ENCODE assay signal across 22 mouse cellular contexts in genomic region chr13:13463949-13464348, GRCm38 (mm10). TPM values are rescaled to one million over a fixed set of nuclear protein-coding genes. Genes with fewer than 3 reads are reported as not detected.
DNase-seq lines count a peak whose midpoint lies in the region; ATAC-seq lines count a peak whose summit lies in the region.
"Had no signal": no experiment of that assay in that cellular context is flagged by ENCODE, and none has a peak within 500 bp of the region (broad histone marks: within the 10 kb centered on the region; RNA-seq: fewer than 3 reads in every experiment).

No protein-coding gene starts in this region.

- peak; percentile 58 for DNase-seq in fat pad, adult 2 months (ENCODE audit: extremely low read depth, low read depth, low spot score)
- DNase-seq in layer of hippocampus, postnatal 14 days (ENCODE audit: low spot score in 2 of 2) = no peak
- no peak for DNase-seq in urinary bladder, adult 2 months (ENCODE audit: low spot score)
- DNase-seq: adrenal gland, postnatal 10 days; B cell, adult 2 months; cerebellum, adult 11 months; cerebellum, adult 9-10 months; cerebellum, postnatal 25 days; gastrocnemius, postnatal 14 days; heart, adult 11 months had no signal

- no peak overlapping the region for H3K9ac ChIP-seq in intestine, embryonic 15.5 days
- H3K9ac ChIP-seq in liver, embryonic 12.5 days = no peak overlapping the region
- no peak overlapping the region for H3K9ac ChIP-seq in liver, embryonic 16.5 days (ENCODE audit: low read depth, low read length)
- H3K9ac ChIP-seq in heart, embryonic 11.5 days (ENCODE audit: low read depth, low read length) = no peak overlapping the region
- H3K9ac ChIP-seq: embryonic facial prominence, embryonic 12.5 days; forebrain, embryonic 12.5 days; hindbrain, embryonic 14.5 days had no signal

- peak; percentile 31; the same call in 1 of the 2 replicates for ATAC-seq in intestine, embryonic 15.5 days
- peak; percentile 53; the same call in 1 of the 2 replicates for ATAC-seq in liver, embryonic 12.5 days
- ATAC-seq in liver, embryonic 16.5 days (ENCODE audit: low read depth) = peak; percentile 88
- ATAC-seq in granulocyte monocyte progenitor cell, adult 5-6 weeks (replicated peaks; ENCODE audit: poor library complexity, severe bottlenecking) = no peak
- no peak for ATAC-seq in heart, embryonic 11.5 days (replicated peaks; ENCODE audit: insufficient number of reproducible peaks, low FRiP score, low TSS enrichment)
- ATAC-seq: CD4-positive, CD25-positive, alpha-beta regulatory T cell, adult 4 months; forebrain, embryonic 16.5 days had no signal

- no peak overlapping the region for H3K4me2 ChIP-seq in intestine, embryonic 15.5 days (replicated peaks)
- no peak overlapping the region for H3K4me2 ChIP-seq in liver, embryonic 12.5 days
- no peak overlapping the region for H3K4me2 ChIP-seq in liver, embryonic 16.5 days (ENCODE audit: low read depth, low read length)
- H3K4me2 ChIP-seq in heart, embryonic 11.5 days = no peak overlapping the region
- H3K4me2 ChIP-seq: embryonic facial prominence, embryonic 12.5 days; forebrain, embryonic 12.5 days; hindbrain, embryonic 14.5 days had no signal

- no peaks in the 10 kb centered on the region for H3K4me1 ChIP-seq in intestine, embryonic 15.5 days (replicated peaks)
- H3K4me1 ChIP-seq in liver, embryonic 12.5 days = peaks cover 10% of the 10 kb centered on the region
- peaks cover 7% of the 10 kb centered on the region; the same call in 1 of the 2 replicates for H3K4me1 ChIP-seq in liver, embryonic 16.5 days (ENCODE audit: control insufficient read depth, low read depth, low read length)
- peaks cover 8% of the 10 kb centered on the region; the same call in 1 of the 2 replicates for H3K4me1 ChIP-seq in heart, embryonic 11.5 days (ENCODE audit: control insufficient read depth, insufficient read depth, low read length)
- H3K4me1 ChIP-seq: forebrain, embryonic 12.5 days; hindbrain, embryonic 10.5 days had no signal

- no peak overlapping the region for H3K27ac ChIP-seq in intestine, embryonic 15.5 days
- no peak overlapping the region for H3K27ac ChIP-seq in liver, embryonic 12.5 days
- peak overlapping the region; percentile 34 for H3K27ac ChIP-seq in liver, embryonic 16.5 days (ENCODE audit: low read length)
- no peak overlapping the region for H3K27ac ChIP-seq in heart, embryonic 11.5 days (ENCODE audit: low read depth, low read length)
- H3K27ac ChIP-seq: embryonic facial prominence, embryonic 12.5 days; forebrain, embryonic 12.5 days; hindbrain, embryonic 10.5 days; hindbrain, embryonic 14.5 days had no signal

- 85% methylated on average over 3 of the region's 3 CpGs for WGBS in intestine, embryonic 15.5 days
- WGBS in liver, embryonic 12.5 days (ENCODE audit: insufficient replicate concordance) = 63% methylated on average over 3 of the region's 3 CpGs
- WGBS in liver, embryonic 16.5 days (ENCODE audit: insufficient replicate concordance) = 53% methylated on average over 3 of the region's 3 CpGs
- WGBS in heart, embryonic 11.5 days (ENCODE audit: insufficient replicate concordance) = 79% methylated on average over 3 of the region's 3 CpGs

- H3K4me3 ChIP-seq in intestine, embryonic 15.5 days (replicated peaks) = no peak overlapping the region
- H3K4me3 ChIP-seq in liver, embryonic 12.5 days = no peak overlapping the region
- H3K4me3 ChIP-seq in liver, embryonic 16.5 days (ENCODE audit: low read depth, low read length) = no peak overlapping the region
- no peak overlapping the region for H3K4me3 ChIP-seq in heart, embryonic 11.5 days (ENCODE audit: low read depth, low read length)
- H3K4me3 ChIP-seq: embryonic facial prominence, embryonic 12.5 days; forebrain, embryonic 12.5 days; hindbrain, embryonic 10.5 days had no signal

- H3K27me3 ChIP-seq in intestine, embryonic 15.5 days (replicated peaks) = no peaks in the 10 kb centered on the region
- no peaks in the 10 kb centered on the region for H3K27me3 ChIP-seq in liver, embryonic 12.5 days (replicated peaks)
- no peaks in the 10 kb centered on the region for H3K27me3 ChIP-seq in liver, embryonic 16.5 days (ENCODE audit: control insufficient read depth, insufficient read depth, low read depth, low read length)
- no peaks in the 10 kb centered on the region for H3K27me3 ChIP-seq in heart, embryonic 11.5 days (ENCODE audit: control insufficient read depth, insufficient read depth, low read length)
- H3K27me3 ChIP-seq: embryonic facial prominence, embryonic 12.5 days; forebrain, embryonic 12.5 days had no signal

- peaks cover 5% of the 10 kb centered on the region; the same call in 1 of the 2 replicates for H3K36me3 ChIP-seq in intestine, embryonic 15.5 days
- H3K36me3 ChIP-seq in liver, embryonic 12.5 days = peaks cover 6% of the 10 kb centered on the region; the same call in 1 of the 2 replicates
- H3K36me3 ChIP-seq in liver, embryonic 16.5 days (ENCODE audit: control insufficient read depth, insufficient read depth) = no peaks in the 10 kb centered on the region
- H3K36me3 ChIP-seq in heart, embryonic 11.5 days (ENCODE audit: control insufficient read depth, insufficient read depth, low read length) = no peaks in the 10 kb centered on the region; the same call in 1 of the 2 replicates
- H3K36me3 ChIP-seq: forebrain, embryonic 12.5 days; G1E; hindbrain, embryonic 10.5 days had no signal

- no peaks in the 10 kb centered on the region for H3K9me3 ChIP-seq in intestine, embryonic 15.5 days
- H3K9me3 ChIP-seq in liver, embryonic 12.5 days (replicated peaks) = no peaks in the 10 kb centered on the region
- H3K9me3 ChIP-seq in liver, embryonic 16.5 days (replicated peaks; ENCODE audit: control insufficient read depth, low read length) = no peaks in the 10 kb centered on the region
- no peaks in the 10 kb centered on the region for H3K9me3 ChIP-seq in heart, embryonic 11.5 days (replicated peaks; ENCODE audit: control insufficient read depth, low read length)
- H3K9me3 ChIP-seq: embryonic facial prominence, embryonic 12.5 days; forebrain, embryonic 12.5 days; G1E; hindbrain, embryonic 10.5 days had no signal

RNA-seq across cellular contexts. Expression of gene Nid1, which starts 26.6 kb away (rescaled TPM):
- polyA plus RNA-seq in intestine, embryonic 15.5 days (2015; fragmentation: Nextera tagmentation; extraction: Ambion mirVana) = 66.5 and 69.6 TPM in 2 replicates
- 19.5 and 22.5 TPM in 2 replicates for polyA plus RNA-seq in liver, embryonic 12.5 days (2016; fragmentation: Nextera tagmentation; extraction: Ambion mirVana)
- 32.1 and 37.8 TPM in 2 replicates for polyA plus RNA-seq in liver, embryonic 16.5 days (2015; fragmentation: Nextera tagmentation; extraction: Ambion mirVana)
- 10 to 100 TPM; 21.2 to 22.8 TPM for total RNA-seq in layer of hippocampus, postnatal 14 days (2021)
- 111 and 143 TPM in 2 replicates for polyA plus RNA-seq in urinary bladder, adult 2 months (2012; rRNA removed)
- total RNA-seq in granulocyte monocyte progenitor cell, adult 5-6 weeks (2014; fragmentation: Nextera tagmentation) = not detected in 2 replicates
- total RNA-seq in granulocyte monocyte progenitor cell, adult 5-6 weeks (2017) = not detected in 2 replicates
- 61.4 and 92.5 TPM in 2 replicates for polyA plus RNA-seq in heart, embryonic 11.5 days (2014; fragmentation: Nextera tagmentation; extraction: Ambion mirVana)
- polyA plus RNA-seq: G1E had no signal

Comparison
In these comparisons a context has a peak if more than half of its experiments do, and no peak if none do; other contexts are left out.
1. ATAC-seq: peak in intestine, embryonic 15.5 days (single experiment), liver, embryonic 12.5 days (single experiment) and liver, embryonic 16.5 days (single experiment); none in granulocyte monocyte progenitor cell, adult 5-6 weeks (single experiment) and heart, embryonic 11.5 days (single experiment).